Mouse (Mus musculus): ENCODE measurements around the gene Eif1.
"Not testable (repeated sequence)": the region's sequence is repeated elsewhere in the genome, so short reads cannot be mapped to it uniquely, and the experiment has no call there.

Eif1 gene

GRCm38 (mm10) chr11:100355151-100355951 is 35.7 kb downstream of the Eif1 start:
- peak; percentile 55 to 60 for DNase-seq

- peak; percentile 84 to 87 for DNase-seq
Observed at GRCm38 (mm10) chr11:100355972-100356818, 36.5 kb downstream of the Eif1 start, which contains the start of gene Hap1. Hap1 (minus strand) TSS chr11:100356128.

GRCm38 (mm10) chr11:100356819-100357211 is 37.1 kb downstream of the Eif1 start:
- DNase-seq = no peak

GRCm38 (mm10) chr11:100357408-100357807 is 37.7 kb downstream of the Eif1 start:
- DNase-seq = no peak

GRCm38 (mm10) chr11:100360175-100360574 is 40.5 kb downstream of the Eif1 start:
- DNase-seq = no peak

- DNase-seq = not testable (repeated sequence)
Observed at GRCm38 (mm10) chr11:100361059-100361458, 41.4 kb downstream of the Eif1 start.

- DNase-seq = peak; percentile 91 to 92
Observed at GRCm38 (mm10) chr11:100362209-100362978, 42.7 kb downstream of the Eif1 start.

GRCm38 (mm10) chr11:100362979-100363562 is 43.4 kb downstream of the Eif1 start:
- DNase-seq = peak; percentile 85 to 90

- DNase-seq = no peak
Observed at GRCm38 (mm10) chr11:100369145-100369544, 49.5 kb downstream of the Eif1 start.

GRCm38 (mm10) chr11:100369822-100370221 is 50.1 kb downstream of the Eif1 start:
- DNase-seq = peak in 1 of 2 experiments; percentile 46
